Mouse (Mus musculus): ENCODE results near the gene Adgra3. TPM values are rescaled to one million over a fixed set of nuclear protein-coding genes. Genes with fewer than 3 reads are reported as not detected.

The Adgra3 gene
- polyA plus RNA-seq, 1 experiment from 2014 or later = 12.2 TPM

DNA sequence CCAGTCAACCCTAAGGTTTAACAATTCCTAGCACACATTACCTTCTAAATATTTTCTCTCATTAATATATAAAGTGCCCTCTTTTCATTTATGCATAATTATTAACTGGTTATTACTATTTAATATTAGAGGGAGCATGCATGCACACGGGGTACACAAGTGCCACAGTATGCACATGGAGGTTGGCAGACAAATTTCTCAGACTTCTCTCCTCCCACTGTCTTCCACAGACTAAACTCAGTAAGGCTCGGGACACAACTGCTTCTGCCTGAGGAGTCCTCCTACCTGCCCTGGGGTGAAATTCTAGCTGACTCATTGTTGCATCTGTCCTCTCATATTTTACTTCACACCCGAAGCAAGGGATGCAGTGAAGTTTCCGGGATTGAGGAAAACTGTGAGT lies 44.8 kb downstream of the Adgra3 start:
- DNase-seq (ENCODE audit: low spot score) (no peak), ATAC-seq (no peak)
- no peak overlapping the region for H3K4me2 ChIP-seq (replicated peaks; ENCODE audit: low read depth, low read length)
- 73% methylated on average over 4 of the region's 4 CpGs for WGBS
- no peaks in the 10 kb centered on the region for H3K27me3 ChIP-seq (replicated peaks; ENCODE audit: insufficient read depth, low read length)
- H3K4me3 ChIP-seq (ENCODE audit: low read depth, low read length) = no peak overlapping the region
- no peak overlapping the region for H3K9ac ChIP-seq (replicated peaks; ENCODE audit: low read depth)
- H3K9me3 ChIP-seq (ENCODE audit: low read length) = no peaks in the 10 kb centered on the region
- H3K4me1 ChIP-seq (ENCODE audit: insufficient read depth, low read depth, low read length) = no peaks in the 10 kb centered on the region
- TF ChIP-seq CTCF (IDR thresholded peaks at IDR 0.05) = no peak
- H3K27ac ChIP-seq (ENCODE audit: low read length) = no peak overlapping the region
- no peaks in the 10 kb centered on the region; the same call in 1 of the 2 replicates for H3K36me3 ChIP-seq (ENCODE audit: insufficient read depth, low read length)

DNA sequence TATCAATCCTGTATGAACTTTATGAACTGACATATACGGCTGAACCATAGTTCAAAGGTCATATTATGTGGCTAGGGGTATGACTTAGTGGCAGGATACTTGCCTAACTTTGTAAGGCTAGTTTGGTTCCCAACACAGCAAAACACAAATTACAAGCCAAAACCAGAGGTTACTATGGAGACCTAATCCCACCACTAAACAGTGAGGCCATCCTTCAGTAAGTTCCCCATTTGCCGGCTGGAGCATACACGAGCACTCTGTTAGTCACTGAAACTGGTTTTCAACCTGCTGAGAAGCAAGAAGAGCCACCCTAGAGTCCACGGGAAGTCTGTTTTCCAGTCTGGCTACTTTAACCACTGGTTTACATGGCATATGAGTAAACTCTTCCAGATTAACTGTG lies 50.0 kb downstream of the Adgra3 start:
- H3K27me3 ChIP-seq (replicated peaks; ENCODE audit: insufficient read depth, low read length) = no peaks in the 10 kb centered on the region
- H3K9me3 ChIP-seq (ENCODE audit: low read length) = no peaks in the 10 kb centered on the region
- DNase-seq (ENCODE audit: low spot score) (no peak), ATAC-seq (no peak)
- no peak overlapping the region for H3K9ac ChIP-seq (replicated peaks; ENCODE audit: low read depth)
- H3K4me1 ChIP-seq (ENCODE audit: insufficient read depth, low read depth, low read length) = no peaks in the 10 kb centered on the region; the same call in 1 of the 2 replicates
- WGBS = 63% methylated on average over 4 of the region's 4 CpGs
- no peak overlapping the region for H3K27ac ChIP-seq (ENCODE audit: low read length)
- H3K36me3 ChIP-seq (ENCODE audit: insufficient read depth, low read length) = no peaks in the 10 kb centered on the region; the same call in 1 of the 2 replicates
- no peak overlapping the region for H3K4me2 ChIP-seq (replicated peaks; ENCODE audit: low read depth, low read length)
- no peak for TF ChIP-seq CTCF (IDR thresholded peaks at IDR 0.05)
- no peak for TF ChIP-seq EP300 (IDR thresholded peaks at IDR 0.05)
- H3K4me3 ChIP-seq (ENCODE audit: low read depth, low read length) = no peak overlapping the region

DNA sequence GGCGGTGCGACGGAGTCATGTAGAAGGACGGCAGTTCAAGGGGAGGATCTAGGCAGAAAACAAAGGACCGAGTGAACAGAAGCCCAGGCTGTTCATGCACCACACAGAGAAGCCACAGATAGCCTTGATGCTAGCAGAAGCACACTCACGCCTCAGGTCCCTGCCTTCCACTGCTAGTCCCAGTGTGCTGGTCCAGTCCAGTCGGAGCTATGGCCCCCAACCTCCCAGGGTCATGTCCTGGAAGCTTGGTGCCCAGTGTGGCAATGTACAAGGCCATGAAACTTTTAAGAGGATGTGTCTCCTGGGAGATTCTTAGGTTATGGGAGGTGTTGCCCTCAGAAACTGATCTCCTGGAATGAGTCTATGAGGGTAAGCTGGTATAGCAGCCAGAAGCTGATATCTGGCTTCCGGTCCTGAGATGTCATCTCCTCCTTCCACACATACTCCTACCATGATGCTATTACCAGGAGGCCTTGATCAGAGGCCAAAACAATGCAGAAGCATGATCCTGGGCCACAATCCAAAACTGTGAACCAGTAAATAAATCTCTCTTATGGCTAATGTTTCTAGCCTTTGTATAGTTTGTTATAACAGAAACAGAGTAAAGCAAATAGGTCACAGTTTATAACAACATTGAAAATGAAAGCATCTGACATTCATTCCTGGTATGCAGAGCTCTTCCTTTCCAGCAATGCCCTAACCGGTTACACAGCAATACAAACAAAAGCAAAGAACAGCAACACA lies 51.7 kb downstream of the Adgra3 start:
- H3K27me3 ChIP-seq (replicated peaks; ENCODE audit: insufficient read depth, low read length) = no peaks in the 10 kb centered on the region
- TF ChIP-seq EP300 (IDR thresholded peaks at IDR 0.05) (peak; percentile 57; the same call in 1 of the 2 replicates), CTCF (IDR thresholded peaks at IDR 0.05) (no peak)
- no peak overlapping the region for H3K4me3 ChIP-seq (ENCODE audit: low read depth, low read length)
- H3K4me1 ChIP-seq (ENCODE audit: insufficient read depth, low read depth, low read length) = no peaks in the 10 kb centered on the region; the same call in 1 of the 2 replicates
- WGBS = 72% methylated on average over 9 of the region's 9 CpGs
- DNase-seq (ENCODE audit: low spot score) (peak; percentile 57), ATAC-seq (peak; percentile 75)
- H3K9ac ChIP-seq (replicated peaks; ENCODE audit: low read depth) = no peak overlapping the region
- H3K9me3 ChIP-seq (ENCODE audit: low read length) = no peaks in the 10 kb centered on the region
- no peaks in the 10 kb centered on the region for H3K36me3 ChIP-seq (ENCODE audit: insufficient read depth, low read length)
- no peak overlapping the region for H3K4me2 ChIP-seq (replicated peaks; ENCODE audit: low read depth, low read length)
- H3K27ac ChIP-seq (ENCODE audit: low read length) = peak overlapping the region; percentile 35

DNA sequence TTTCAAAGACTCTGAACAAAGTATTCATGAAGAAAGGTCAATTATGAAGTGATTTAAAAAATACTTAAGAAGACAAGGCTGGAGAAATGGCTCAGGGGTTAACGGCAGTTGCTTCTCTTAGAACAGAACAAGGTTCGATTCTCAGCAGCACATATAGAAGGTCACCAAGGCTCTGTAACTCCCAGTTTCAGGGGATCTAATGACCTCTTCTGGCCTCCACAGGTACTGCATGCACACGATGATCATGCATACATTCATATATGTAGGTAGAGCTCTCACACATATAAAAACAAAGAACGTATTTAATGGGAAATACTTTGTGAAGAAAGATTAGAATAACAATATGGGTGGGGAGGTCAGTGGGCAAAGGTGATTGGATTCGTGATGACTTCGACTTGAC lies 56.5 kb downstream of the Adgra3 start:
- no peak overlapping the region for H3K4me2 ChIP-seq (replicated peaks; ENCODE audit: low read depth, low read length)
- H3K27me3 ChIP-seq (replicated peaks; ENCODE audit: insufficient read depth, low read length) = no peaks in the 10 kb centered on the region
- H3K27ac ChIP-seq (ENCODE audit: low read length) = no peak overlapping the region
- no peak overlapping the region for H3K9ac ChIP-seq (replicated peaks; ENCODE audit: low read depth)
- WGBS = 83% methylated on average over 6 of the region's 6 CpGs
- no peaks in the 10 kb centered on the region for H3K9me3 ChIP-seq (ENCODE audit: low read length)
- TF ChIP-seq CTCF (IDR thresholded peaks at IDR 0.05) = peak; percentile 81
- no peak for TF ChIP-seq EP300 (IDR thresholded peaks at IDR 0.05)
- DNase-seq (ENCODE audit: low spot score) (peak; percentile 11), ATAC-seq (no peak)
- no peaks in the 10 kb centered on the region for H3K36me3 ChIP-seq (ENCODE audit: insufficient read depth, low read length)
- no peak overlapping the region for H3K4me3 ChIP-seq (ENCODE audit: low read depth, low read length)
- H3K4me1 ChIP-seq (ENCODE audit: insufficient read depth, low read depth, low read length) = no peaks in the 10 kb centered on the region; the same call in 1 of the 2 replicates

DNA sequence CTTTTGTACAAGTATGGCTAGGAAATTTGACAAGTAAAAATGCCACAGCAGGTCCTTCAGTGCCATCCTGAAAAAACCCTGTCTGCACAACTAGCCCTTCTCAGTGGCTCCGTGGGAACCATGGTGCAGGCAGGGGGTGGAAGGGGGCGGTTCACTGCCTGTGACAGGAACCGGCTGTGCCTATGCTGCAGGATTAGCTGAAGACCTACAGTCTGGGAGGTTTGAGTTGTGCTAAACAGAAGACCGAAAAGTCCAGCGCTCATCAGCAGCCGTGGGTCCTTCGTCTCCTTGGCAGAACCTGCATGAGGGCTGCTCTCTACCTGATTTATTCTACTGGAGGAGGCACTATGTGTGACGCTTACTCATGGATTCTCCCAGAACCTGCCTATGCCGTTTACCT lies 59.0 kb downstream of the Adgra3 start:
- ATAC-seq = peak; percentile 44; the same call in 1 of the 2 replicates
- no peaks in the 10 kb centered on the region for H3K4me1 ChIP-seq (ENCODE audit: insufficient read depth, low read depth, low read length)
- 60% methylated on average over 9 of the region's 9 CpGs for WGBS

DNA sequence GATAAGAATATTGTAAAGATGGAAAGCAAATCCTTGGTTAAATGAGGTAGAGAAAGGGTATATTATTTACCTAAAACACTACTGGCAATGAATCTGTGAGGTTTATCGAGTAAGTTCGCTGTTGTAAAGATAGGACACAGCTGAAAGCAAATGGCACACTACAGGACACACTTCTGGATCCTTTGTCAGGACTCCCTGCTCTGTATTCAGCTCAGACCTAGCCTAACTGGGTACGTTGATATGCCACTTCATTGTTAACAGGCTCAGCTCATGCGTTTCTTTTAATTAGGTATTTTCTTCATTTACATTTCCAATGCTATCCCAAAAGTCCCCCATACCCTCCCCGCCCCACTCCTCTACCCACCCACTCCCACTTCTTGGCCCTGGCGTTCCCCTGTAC lies 61.8 kb downstream of the Adgra3 start:
- Histone ChIP-seq H3K9ac (replicated peaks; ENCODE audit: low read depth) (no peak overlapping the region), H3K27ac (ENCODE audit: low read length) (no peak overlapping the region), H3K9me3 (ENCODE audit: low read length) (no peaks in the 10 kb centered on the region), H3K4me2 (replicated peaks; ENCODE audit: low read depth, low read length) (no peak overlapping the region), H3K4me3 (ENCODE audit: low read depth, low read length) (no peak overlapping the region), H3K36me3 (ENCODE audit: insufficient read depth, low read length) (no peaks in the 10 kb centered on the region), H3K27me3 (replicated peaks; ENCODE audit: insufficient read depth, low read length) (no peaks in the 10 kb centered on the region), H3K4me1 (ENCODE audit: insufficient read depth, low read depth, low read length) (no peaks in the 10 kb centered on the region)
- DNase-seq (ENCODE audit: low spot score) = no peak
- no peak for ATAC-seq
- WGBS = 84% methylated on average over 6 of the region's 6 CpGs
- TF ChIP-seq EP300 (IDR thresholded peaks at IDR 0.05) (no peak), CTCF (IDR thresholded peaks at IDR 0.05) (no peak)

More for the DNA sequence above, 59.0 kb downstream of the Adgra3 start:
- DNase-seq (ENCODE audit: low spot score) = peak; percentile 26
- no peak overlapping the region for H3K27ac ChIP-seq (ENCODE audit: low read length)
- TF ChIP-seq EP300 (IDR thresholded peaks at IDR 0.05) = no peak
- no peak for TF ChIP-seq CTCF (IDR thresholded peaks at IDR 0.05)
- no peak overlapping the region for H3K9ac ChIP-seq (replicated peaks; ENCODE audit: low read depth)
- H3K4me2 ChIP-seq (replicated peaks; ENCODE audit: low read depth, low read length) = no peak overlapping the region
- no peaks in the 10 kb centered on the region for H3K9me3 ChIP-seq (ENCODE audit: low read length)
- H3K36me3 ChIP-seq (ENCODE audit: insufficient read depth, low read length) = no peaks in the 10 kb centered on the region
- no peaks in the 10 kb centered on the region for H3K27me3 ChIP-seq (replicated peaks; ENCODE audit: insufficient read depth, low read length)
- H3K4me3 ChIP-seq (ENCODE audit: low read depth, low read length) = no peak overlapping the region

Measured in lung, postnatal 0 days (tissue).